Mouse (Mus musculus): ENCODE measurements around the gene Col8a2.

The Col8a2 gene

DNA sequence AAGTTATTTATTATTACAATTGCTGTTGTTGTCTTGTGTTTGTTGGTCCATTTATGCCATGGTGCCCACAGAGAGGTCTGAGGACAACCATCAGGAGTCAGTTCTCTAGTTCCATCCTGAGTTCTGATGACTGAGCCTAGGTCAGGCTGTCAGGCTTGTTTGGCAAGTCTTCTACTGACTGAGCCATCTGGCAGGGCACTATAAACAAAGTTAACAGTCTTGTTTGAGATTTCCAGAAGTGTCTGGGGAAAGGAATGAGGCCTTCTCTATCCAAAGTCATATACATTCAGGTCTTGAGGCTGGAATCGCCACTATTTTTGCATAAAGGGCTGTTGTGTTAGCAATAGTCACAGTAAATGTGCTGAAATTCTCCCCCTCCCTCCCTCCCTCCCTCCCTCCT, 45.2 kb downstream of the Col8a2 start:
- DNase-seq (ENCODE audit: low spot score in 2 of 2): no peak

DNA sequence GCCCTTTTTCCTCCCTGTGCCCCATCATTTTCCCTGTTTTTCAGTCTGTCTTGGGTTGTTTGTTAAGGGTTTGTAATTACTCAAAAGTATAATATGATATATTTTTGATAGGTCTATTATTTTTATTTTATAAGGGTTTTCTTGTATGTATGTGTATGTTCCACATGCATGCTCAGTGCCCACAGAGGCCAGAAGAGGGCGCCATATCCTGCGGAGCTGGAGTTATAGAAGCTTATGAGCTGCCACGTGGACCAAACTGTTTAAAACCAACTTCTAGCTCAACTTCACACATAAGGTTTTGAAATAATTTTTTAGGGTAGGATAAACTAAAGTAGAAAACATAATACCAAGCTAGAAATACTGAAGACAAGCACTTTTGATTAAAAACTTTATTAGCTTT, 45.8 kb downstream of the Col8a2 start:
- no peak for DNase-seq (ENCODE audit: low spot score in 2 of 2)

DNA sequence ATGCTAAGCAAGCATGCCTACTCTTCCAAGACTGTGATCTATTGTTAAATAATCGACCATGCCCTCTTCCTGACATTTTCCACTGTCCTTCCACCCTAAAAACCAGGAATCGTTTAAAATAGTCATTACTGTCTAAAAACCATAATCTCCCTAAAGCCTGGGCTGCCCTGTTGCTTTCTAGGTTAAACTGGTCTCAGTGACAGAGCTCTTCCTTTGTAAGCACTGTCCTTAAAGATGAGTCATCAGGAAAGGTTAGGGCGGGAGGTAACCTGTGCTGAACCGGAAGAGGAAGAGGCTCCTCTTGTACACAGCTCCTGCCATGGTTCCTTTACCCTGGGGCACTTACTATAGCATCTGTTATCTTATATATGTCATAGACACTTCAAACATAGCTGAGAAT, 52.9 kb downstream of the Col8a2 start:
- DNase-seq (ENCODE audit: low spot score in 2 of 2): no peak

DNA sequence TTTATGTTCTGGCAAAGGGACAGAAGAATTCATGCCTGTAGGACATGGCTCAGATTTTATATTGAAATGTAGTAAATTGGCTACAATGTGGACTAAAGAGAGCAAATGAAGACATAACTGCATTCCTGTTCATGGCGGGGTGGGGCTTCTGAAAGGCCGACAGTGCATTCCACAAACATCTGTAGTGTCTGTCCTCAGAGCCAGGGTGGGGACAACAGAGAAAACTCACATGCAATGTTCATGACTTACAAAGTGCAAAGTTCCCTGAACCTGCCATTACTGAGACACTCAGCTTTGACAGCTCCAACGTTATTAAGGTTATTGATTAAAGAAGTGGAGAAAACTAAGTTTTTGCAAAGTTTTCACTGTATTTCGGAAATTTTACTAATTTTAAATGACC, 56.9 kb downstream of the Col8a2 start:
- no peak for DNase-seq (ENCODE audit: low spot score in 2 of 2)

DNA sequence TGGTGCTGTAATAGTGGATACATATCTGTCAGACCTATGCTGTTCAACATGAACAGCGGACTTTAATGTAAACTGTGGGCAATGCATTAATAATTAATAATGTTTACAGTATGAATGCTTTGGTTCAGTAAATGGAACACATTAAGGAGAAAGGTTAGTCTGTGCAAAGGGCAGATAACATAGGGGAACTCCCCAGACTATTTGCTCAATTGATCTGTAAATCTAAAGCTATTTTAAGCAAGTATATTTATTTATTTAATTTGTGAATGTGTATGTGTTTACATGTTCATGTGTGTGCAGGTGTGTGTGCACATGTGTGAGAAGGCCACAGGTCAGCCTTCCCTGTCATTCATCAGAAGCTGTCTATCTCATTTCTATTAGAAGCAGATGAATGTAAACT, 73.5 kb downstream of the Col8a2 start:
- DNase-seq (ENCODE audit: low spot score in 2 of 2): no peak
